Mouse (Mus musculus) midbrain, embryonic 12.5 days (tissue): ENCODE results near the gene Spata16. TPM values are rescaled to one million over a fixed set of nuclear protein-coding genes. Genes with fewer than 3 reads are reported as not detected.
"Not testable (repeated sequence)": the region's sequence is repeated elsewhere in the genome, so short reads cannot be mapped to it uniquely, and the experiment has no call there.

Source experiments
- ATAC-seq: fragments of 200-750 bp; cut with Nextera tagmentation; 2 replicates; pipeline ENCODE4 v1.8.0; 2017; ENCODE audit warnings: low read depth, moderate TSS enrichment, moderate library complexity; ENCODE audit not compliant: low FRiP score
- H3K27ac ChIP-seq: fragments of 300-500 bp; sonication (generic); replicated peaks from 2 replicates; pipeline ENCODE4 v1.5.1; 2016; ENCODE audit warnings: mild to moderate bottlenecking
- H3K27me3 ChIP-seq: fragments of 300-500 bp; sonication (generic); 2 replicates; pipeline ENCODE4 v1.6.1; 2016; ENCODE audit warnings: mild to moderate bottlenecking
- H3K36me3 ChIP-seq: fragments of 300-500 bp; sonication (generic); 2 replicates; pipeline ENCODE4 v1.6.1; 2016
- H3K4me1 ChIP-seq: fragments of 300-500 bp; sonication (generic); 2 replicates; pipeline ENCODE4 v1.6.1; 2016
- H3K4me2 ChIP-seq: fragments of 300-500 bp; sonication (generic); replicated peaks from 2 replicates; pipeline ENCODE4 v1.6.1; 2016; ENCODE audit warnings: mild to moderate bottlenecking, moderate library complexity
- H3K4me3 ChIP-seq: fragments of 300-500 bp; sonication (generic); 2 replicates; pipeline ENCODE4 v1.5.1; 2016; ENCODE audit warnings: mild to moderate bottlenecking
- H3K9ac ChIP-seq: fragments of 300-500 bp; sonication (generic); replicated peaks from 2 replicates; pipeline ENCODE4 v1.6.1; 2016; ENCODE audit warnings: mild to moderate bottlenecking, moderate library complexity
- H3K9me3 ChIP-seq: fragments of 300-500 bp; sonication (generic); 2 replicates; pipeline ENCODE4 v1.6.1; 2016; ENCODE audit warnings: mild to moderate bottlenecking
- WGBS: fragments of 180-500 bp; shearing (Covaris S2); methylation state at CpG from one replicate; pipeline ENCODE4 v1.1.7; 2016; 5-methylcytosine and 5-hydroxymethylcytosine counted together
- polyA plus RNA-seq: library from polyadenylated mRNA; unstranded; fragments of >200 nt; fragmentation: Nextera tagmentation; extraction: Ambion mirVana; gene quantifications from 2 replicates; pipeline ENCODE4 v1.2.1, GENCODE M21; 2016

Spata16 gene
- not detected in 2 replicates for polyA plus RNA-seq

DNA sequence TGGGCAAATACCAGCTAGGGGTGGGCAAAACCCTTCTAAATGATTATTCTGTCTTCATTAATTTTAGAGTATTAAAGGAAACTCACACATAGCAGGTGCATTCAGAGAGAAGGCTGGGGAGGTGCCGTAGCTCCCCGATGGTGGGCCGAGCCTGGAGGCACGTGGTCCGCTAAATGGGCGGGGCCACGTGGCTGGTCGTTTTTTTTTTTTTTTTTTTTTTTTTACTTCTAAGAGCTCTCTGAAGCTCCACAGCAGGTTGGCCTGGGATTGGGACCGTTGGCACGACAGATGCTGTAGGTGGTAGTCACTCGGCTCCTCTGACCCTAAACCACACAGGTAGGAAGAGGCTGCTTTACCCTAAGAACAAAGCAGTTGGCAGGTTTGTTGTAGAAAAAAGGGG lies at the start of gene Spata16:
TSS of gene Spata16 (plus strand) at position 219 of the 400 bp plus-strand sequence.
- Histone ChIP-seq H3K4me3 (no peak within 1 kb of the TSS), H3K27me3 (no peaks in the 10 kb centered on the region; the same call in 1 of the 2 replicates), H3K9ac (no peak within 1 kb of the TSS), H3K27ac (no peak within 1 kb of the TSS), H3K4me1 (peaks cover 24% of the 10 kb centered on the region), H3K4me2 (no peak within 1 kb of the TSS), H3K36me3 (no peaks in the 10 kb centered on the region), H3K9me3 (no peaks in the 10 kb centered on the region)
- no peak for ATAC-seq
- WGBS, result 70% methylated on average over 11 of the region's 11 CpGs

DNA sequence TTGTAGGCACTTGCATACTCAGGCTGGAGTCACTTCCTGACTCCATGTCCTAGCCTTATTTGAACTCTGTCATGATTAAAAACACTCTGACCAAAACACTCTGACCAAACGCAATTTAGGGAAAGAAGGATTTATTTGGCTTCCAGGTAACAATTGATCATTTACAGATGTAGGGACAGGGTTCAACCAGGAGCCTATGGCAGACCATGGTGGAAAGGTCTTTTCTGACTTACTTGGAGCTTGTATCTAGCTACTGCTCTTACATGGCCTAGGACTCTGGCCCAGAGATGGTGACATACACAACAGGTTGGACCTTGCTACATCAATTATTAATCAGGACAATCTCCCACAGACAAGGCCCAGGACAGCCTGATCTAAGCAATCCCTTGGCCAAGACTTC lies 32.6 kb upstream of the Spata16 start:
- Histone ChIP-seq H3K4me3 (no peak overlapping the region), H3K36me3 (no peaks in the 10 kb centered on the region), H3K9me3 (no peaks in the 10 kb centered on the region), H3K4me2 (no peak overlapping the region), H3K4me1 (no peaks in the 10 kb centered on the region), H3K27ac (no peak overlapping the region), H3K27me3 (no peaks in the 10 kb centered on the region), H3K9ac (no peak overlapping the region)
- no peak for ATAC-seq
- WGBS, result 84% methylated on average over 1 of the region's 1 CpGs

DNA sequence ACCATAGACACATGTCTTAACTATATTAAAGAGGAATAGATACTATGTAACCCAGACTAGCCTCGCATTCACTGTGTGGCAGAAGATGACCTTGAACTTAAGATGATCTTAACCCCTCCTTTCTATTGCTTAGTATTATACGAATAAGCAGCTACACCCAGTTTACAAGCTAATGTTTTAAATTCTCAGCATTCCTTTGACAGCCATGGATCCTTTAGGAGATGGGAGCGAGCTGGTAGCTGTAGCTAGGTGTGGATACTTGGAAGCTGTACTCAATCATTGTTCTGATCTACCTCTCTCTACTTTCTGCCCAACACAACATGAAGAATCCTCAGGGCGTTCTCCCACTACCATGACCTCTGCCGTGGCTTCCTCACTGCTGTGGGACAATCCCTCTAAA lies 28.9 kb upstream of the Spata16 start:
- no peak overlapping the region for H3K4me2 ChIP-seq
- no peaks in the 10 kb centered on the region for H3K36me3 ChIP-seq
- H3K9me3 ChIP-seq, result no peaks in the 10 kb centered on the region
- no peak overlapping the region for H3K27ac ChIP-seq
- H3K27me3 ChIP-seq, result no peaks in the 10 kb centered on the region
- 86% methylated on average over 5 of the region's 5 CpGs for WGBS
- H3K4me3 ChIP-seq, result no peak overlapping the region
- H3K4me1 ChIP-seq, result no peaks in the 10 kb centered on the region
- no peak overlapping the region for H3K9ac ChIP-seq
- no peak for ATAC-seq

DNA sequence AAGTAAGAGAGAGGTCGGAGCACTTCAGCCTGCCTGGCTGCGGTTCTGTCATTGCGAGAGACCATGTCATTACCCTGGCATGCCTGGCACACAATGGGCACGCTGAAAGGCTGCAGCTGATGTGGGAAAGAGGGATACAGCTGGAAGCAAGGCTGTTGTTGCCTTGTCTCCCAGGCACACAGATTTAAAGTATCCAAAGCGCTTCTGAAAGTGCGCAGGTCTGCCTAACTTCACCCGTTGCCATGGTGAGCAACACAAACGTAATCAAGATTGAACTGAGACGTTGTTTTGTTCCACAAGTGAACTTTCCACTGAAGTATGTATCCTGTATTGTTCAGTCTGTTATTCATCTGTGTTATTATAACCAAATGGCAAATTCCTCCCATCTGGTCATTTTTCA lies 1.8 kb downstream of the Spata16 start:
- Histone ChIP-seq H3K4me1 (peaks cover 24% of the 10 kb centered on the region), H3K4me2 (no peak overlapping the region), H3K4me3 (no peak overlapping the region), H3K27ac (no peak overlapping the region), H3K9ac (no peak overlapping the region), H3K36me3 (no peaks in the 10 kb centered on the region), H3K9me3 (no peaks in the 10 kb centered on the region), H3K27me3 (no peaks in the 10 kb centered on the region; the same call in 1 of the 2 replicates)
- 51% methylated on average over 9 of the region's 9 CpGs for WGBS
- ATAC-seq, result 0 out of 2 replicates have a peak, but pooled peaks have one; percentile 24

DNA sequence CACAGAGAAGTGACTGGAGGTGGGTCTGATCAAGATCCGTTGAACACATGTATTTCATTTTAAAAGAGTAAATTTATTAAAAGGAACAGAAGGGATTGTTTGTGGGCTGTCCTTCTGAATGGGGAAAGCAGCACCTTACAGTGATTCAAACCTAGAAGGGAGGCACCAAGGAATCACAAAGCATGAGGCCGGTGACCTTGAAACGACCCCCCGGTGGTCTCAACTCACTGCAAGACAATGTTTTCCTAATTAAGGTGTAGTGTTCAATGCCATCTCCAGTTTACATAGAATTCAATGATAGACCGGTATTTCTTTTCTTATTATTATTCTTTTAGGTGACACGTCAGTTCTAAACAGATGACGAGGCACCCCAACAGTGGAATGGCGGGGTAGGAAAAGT lies 2.4 kb downstream of the Spata16 start:
- Histone ChIP-seq H3K4me3 (no peak overlapping the region), H3K9me3 (no peaks in the 10 kb centered on the region), H3K4me1 (peaks cover 24% of the 10 kb centered on the region), H3K27ac (no peak overlapping the region), H3K4me2 (no peak overlapping the region), H3K27me3 (no peaks in the 10 kb centered on the region; the same call in 1 of the 2 replicates), H3K36me3 (no peaks in the 10 kb centered on the region), H3K9ac (no peak overlapping the region)
- no peak for ATAC-seq
- 75% methylated on average over 8 of the region's 8 CpGs for WGBS

DNA sequence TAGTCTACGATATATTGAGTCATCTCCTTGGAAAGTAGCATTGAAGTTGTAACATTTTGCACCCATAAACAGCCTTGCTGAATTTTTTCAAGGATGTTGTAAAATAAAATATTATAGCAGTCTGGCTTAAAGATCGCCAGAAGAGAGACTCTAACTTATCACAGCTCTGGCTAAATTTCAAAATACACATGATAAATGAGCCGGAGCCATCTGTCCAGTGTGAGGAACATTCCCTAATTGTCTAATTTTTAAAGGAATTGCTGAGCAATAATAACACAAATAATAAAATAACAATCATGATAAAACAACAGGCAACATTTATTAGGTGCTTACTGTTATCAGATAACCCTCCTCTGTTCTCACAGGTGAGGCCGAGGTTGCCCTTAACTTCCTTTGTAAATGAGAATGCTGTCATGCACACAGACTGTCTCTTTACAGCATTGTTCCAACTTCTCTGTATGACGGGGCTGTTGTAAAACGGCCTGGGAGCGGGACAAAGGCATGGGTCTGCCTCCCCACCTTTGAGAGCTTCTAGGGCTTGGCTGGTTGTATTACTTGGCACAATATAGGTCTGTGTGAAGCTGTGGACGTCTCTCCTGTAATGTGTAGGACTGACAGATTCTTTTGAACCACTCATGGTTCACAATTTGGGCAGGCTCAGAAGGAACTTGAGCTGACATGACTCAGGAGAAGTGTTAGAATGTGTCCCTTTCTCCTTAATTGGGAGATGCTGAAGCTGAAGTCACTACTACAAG lies 3.1 kb downstream of the Spata16 start:
- 45% methylated on average over 8 of the region's 8 CpGs for WGBS
- no peaks in the 10 kb centered on the region for H3K36me3 ChIP-seq
- no peaks in the 10 kb centered on the region for H3K9me3 ChIP-seq
- H3K9ac ChIP-seq, result no peak overlapping the region
- no peak overlapping the region for H3K4me3 ChIP-seq
- no peak overlapping the region for H3K27ac ChIP-seq
- no peak overlapping the region for H3K4me2 ChIP-seq
- peaks cover 24% of the 10 kb centered on the region for H3K4me1 ChIP-seq
- H3K27me3 ChIP-seq, result no peaks in the 10 kb centered on the region; the same call in 1 of the 2 replicates
- ATAC-seq, result peak; percentile 44; the same call in 1 of the 2 replicates

DNA sequence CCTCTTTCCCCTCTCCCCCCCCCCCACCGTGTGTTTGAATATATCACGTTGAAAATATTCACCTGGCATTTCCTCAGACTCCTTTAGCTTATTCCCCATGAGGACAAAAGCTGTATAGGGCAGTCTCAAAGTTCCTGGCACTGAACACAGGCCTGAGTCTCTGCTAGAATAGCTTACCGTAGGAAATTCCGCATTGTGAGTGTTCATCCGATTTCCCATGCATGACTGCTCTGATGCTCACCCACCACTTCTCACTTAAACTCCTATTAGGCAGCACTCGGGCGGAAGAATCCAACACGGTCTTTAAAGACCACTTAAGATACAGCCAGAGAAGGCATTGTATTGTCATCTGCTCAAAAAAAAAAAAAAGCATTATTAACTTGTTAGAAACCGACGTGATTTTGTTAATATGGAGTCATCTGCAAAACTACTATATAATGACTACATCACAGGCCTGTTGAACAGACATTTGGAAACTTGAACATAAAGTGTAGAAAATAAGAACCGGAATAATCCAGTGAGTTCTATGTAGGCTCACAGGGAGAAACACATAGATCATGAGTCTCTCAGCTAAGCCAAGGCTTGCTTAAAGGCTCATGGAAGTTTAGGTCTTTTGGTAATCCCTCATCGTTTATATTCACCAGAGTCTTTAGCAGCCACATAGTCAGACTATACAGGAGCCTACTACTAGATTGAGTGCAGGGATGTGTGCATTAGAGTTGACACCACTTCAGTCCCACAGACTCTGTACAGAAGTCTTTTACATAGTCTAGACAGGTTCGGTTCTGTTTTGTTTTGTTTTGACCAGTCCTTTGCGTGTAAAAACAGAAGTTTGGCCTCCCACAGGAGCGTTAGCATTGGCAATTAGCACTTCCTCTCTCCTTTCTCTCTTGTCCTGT lies 4.2 kb downstream of the Spata16 start:
- H3K27ac ChIP-seq, result no peak overlapping the region
- H3K36me3 ChIP-seq, result no peaks in the 10 kb centered on the region
- 30% methylated on average over 15 of the region's 15 CpGs for WGBS
- peaks cover 24% of the 10 kb centered on the region for H3K4me1 ChIP-seq
- no peak overlapping the region for H3K9ac ChIP-seq
- no peak overlapping the region for H3K4me2 ChIP-seq
- ATAC-seq, result peak; percentile 84
- no peaks in the 10 kb centered on the region; the same call in 1 of the 2 replicates for H3K27me3 ChIP-seq
- no peak overlapping the region for H3K4me3 ChIP-seq
- H3K9me3 ChIP-seq, result no peaks in the 10 kb centered on the region

DNA sequence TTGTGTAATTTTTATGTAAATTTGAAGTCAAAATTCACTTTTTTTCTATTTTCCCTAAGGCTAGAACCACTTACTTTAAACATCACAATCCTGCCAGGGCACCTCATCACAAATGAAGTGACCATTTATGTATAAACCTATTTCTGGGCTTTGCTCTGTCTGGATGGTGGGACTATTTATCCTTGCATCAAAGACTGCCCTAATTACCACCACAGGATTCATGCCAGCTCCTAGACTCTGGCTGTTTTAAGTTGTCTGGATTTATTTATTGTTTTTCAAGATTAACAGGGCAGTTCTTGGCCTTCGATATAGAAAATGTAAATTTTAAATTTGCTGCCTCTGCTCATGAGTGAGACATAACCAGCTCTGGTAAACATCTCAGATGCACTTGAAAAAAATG lies 6.7 kb downstream of the Spata16 start:
- Histone ChIP-seq H3K9ac (no peak overlapping the region), H3K27me3 (no peaks in the 10 kb centered on the region), H3K9me3 (no peaks in the 10 kb centered on the region), H3K4me1 (peaks cover 20% of the 10 kb centered on the region), H3K4me3 (no peak overlapping the region), H3K36me3 (no peaks in the 10 kb centered on the region), H3K27ac (no peak overlapping the region), H3K4me2 (no peak overlapping the region)
- 100% methylated on average over 1 of the region's 1 CpGs for WGBS
- ATAC-seq, result no peak

DNA sequence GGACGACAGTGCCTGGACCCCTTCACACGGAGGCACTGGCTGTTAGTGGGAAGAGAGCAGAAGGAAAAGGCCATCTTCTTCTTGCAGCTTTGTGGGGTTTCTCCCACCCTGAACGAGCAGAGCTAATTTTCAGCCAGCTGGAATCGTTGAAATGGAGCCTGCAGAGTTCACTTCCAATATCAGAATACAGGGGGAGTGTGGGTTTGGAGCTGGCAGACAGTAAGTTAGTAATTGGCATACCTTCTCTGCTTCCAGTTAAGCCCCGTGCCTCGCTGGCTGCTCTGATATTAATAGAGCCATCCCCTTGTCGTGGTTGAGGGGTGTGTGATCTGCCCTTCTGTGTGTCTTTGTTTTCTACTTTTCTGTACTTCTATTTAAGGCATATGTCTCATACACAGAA lies 9.4 kb downstream of the Spata16 start:
- Histone ChIP-seq H3K9ac (no peak overlapping the region), H3K9me3 (no peaks in the 10 kb centered on the region), H3K4me1 (peaks cover 3% of the 10 kb centered on the region; the same call in 1 of the 2 replicates), H3K27ac (no peak overlapping the region), H3K4me3 (no peak overlapping the region), H3K4me2 (no peak overlapping the region), H3K27me3 (no peaks in the 10 kb centered on the region), H3K36me3 (no peaks in the 10 kb centered on the region)
- 78% methylated on average over 7 of the region's 7 CpGs for WGBS
- ATAC-seq, result no peak

DNA sequence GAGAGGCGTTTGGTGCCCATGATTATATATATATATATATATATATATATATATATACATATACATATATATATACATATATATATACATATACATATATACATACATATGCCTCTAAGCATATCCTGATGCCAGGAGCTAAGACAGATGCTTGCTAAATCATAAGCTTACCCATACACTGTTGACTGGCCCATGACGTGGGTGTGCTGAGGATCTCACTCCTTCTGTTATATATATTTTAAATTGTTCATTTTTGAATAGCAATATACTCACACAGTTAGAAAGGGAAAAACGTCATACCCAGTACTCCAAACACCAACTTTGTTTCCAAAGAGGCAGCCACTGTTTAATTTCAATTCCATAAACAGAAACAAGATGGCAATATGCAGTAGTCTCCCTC lies 48.4 kb downstream of the Spata16 start:
- H3K4me2 ChIP-seq, result no peak overlapping the region
- no peaks in the 10 kb centered on the region for H3K36me3 ChIP-seq
- H3K4me1 ChIP-seq, result no peaks in the 10 kb centered on the region
- H3K4me3 ChIP-seq, result no peak overlapping the region
- no peak for ATAC-seq
- H3K27ac ChIP-seq, result no peak overlapping the region
- WGBS, result 82% methylated on average over 3 of the region's 3 CpGs
- H3K27me3 ChIP-seq, result no peaks in the 10 kb centered on the region
- H3K9ac ChIP-seq, result no peak overlapping the region
- no peaks in the 10 kb centered on the region for H3K9me3 ChIP-seq

DNA sequence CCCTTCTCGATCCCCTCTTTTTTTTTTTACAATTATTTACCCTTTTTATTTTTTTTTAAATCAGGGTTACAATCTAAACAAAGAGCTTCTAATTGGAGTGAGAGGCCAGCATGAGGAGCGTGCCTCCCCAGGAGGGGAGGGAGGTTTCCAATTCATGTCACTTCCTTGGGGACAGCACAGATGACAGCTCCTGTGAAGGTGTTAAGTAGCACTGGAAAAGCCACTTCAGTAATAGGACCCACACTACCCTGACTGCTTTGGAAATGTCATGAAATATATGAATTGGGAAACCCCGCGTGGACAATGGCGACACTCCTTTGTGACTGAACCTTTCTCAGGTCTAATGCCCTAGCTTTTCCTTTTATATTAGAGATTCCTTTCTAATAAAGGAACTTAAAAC lies 72.1 kb downstream of the Spata16 start:
- H3K27me3 ChIP-seq, H3K27ac ChIP-seq, ATAC-seq, H3K4me3 ChIP-seq, H3K4me2 ChIP-seq, H3K4me1 ChIP-seq, H3K36me3 ChIP-seq, H3K9ac ChIP-seq, H3K9me3 ChIP-seq: not testable (repeated sequence)
- WGBS, result 74% methylated on average over 5 of the region's 5 CpGs

DNA sequence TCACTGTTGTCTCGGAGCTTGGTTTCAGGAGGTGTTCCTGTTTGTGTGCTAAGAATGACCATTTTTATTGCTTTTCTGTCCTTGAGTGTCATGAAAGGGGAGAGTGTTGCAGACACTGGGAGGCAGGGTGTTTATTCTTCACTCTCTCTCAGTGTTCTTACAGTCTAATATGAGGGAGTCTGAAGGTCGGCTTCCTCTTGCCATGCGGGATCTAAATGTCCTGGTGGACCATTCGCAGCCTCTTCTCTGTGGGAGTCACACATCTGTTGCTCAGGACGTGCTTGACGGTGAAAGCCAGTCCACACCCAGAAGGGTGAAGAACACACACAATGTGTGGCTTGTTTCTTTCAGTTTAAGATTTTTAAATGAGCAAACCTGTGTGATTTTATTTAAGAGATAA lies 90.1 kb downstream of the Spata16 start:
- Histone ChIP-seq H3K9ac (no peak overlapping the region), H3K4me1 (no peaks in the 10 kb centered on the region), H3K27ac (no peak overlapping the region), H3K36me3 (no peaks in the 10 kb centered on the region), H3K4me2 (no peak overlapping the region), H3K9me3 (no peaks in the 10 kb centered on the region), H3K4me3 (no peak overlapping the region), H3K27me3 (no peaks in the 10 kb centered on the region)
- no peak for ATAC-seq
- 73% methylated on average over 6 of the region's 6 CpGs for WGBS
